Mouse (Mus musculus): ENCODE data around the gene Itgb2l. TPM values are rescaled to one million over a fixed set of nuclear protein-coding genes. Genes with fewer than 3 reads are reported as not detected.
A peak's percentile ranks its signal among the peaks of the same experiment; 100 is the strongest.

Itgb2l gene
- polyA plus RNA-seq (2015; fragmentation: Nextera tagmentation; extraction: Ambion mirVana), result 0.07 and 0.11 TPM in 2 replicates

GRCm38 (mm10) chr16:96443468-96443867 lies at the start of gene Itgb2l:
Itgb2l (minus strand) TSS chr16:96443619.
- Histone ChIP-seq H3K4me2 (ENCODE audit: low read depth, low read length) (no peak within 1 kb of the TSS), H3K36me3 (ENCODE audit: control insufficient read depth, insufficient read depth) (no peaks in the 10 kb centered on the region), H3K27ac (ENCODE audit: low read length) (no peak within 1 kb of the TSS), H3K4me1 (ENCODE audit: control insufficient read depth, insufficient read depth, low read length) (no peaks in the 10 kb centered on the region), H3K9ac (ENCODE audit: low read length) (no peak within 1 kb of the TSS), H3K9me3 (replicated peaks; ENCODE audit: control insufficient read depth, low read length) (no peaks in the 10 kb centered on the region), H3K4me3 (ENCODE audit: low read length) (no peak within 1 kb of the TSS), H3K27me3 (ENCODE audit: control insufficient read depth, insufficient read depth, low read length) (no peaks in the 10 kb centered on the region)
- ATAC-seq (replicated peaks; ENCODE audit: extremely low read depth, insufficient read depth, low FRiP score), result no peak
- WGBS, result 71% methylated on average over 2 of the region's 2 CpGs

DNA sequence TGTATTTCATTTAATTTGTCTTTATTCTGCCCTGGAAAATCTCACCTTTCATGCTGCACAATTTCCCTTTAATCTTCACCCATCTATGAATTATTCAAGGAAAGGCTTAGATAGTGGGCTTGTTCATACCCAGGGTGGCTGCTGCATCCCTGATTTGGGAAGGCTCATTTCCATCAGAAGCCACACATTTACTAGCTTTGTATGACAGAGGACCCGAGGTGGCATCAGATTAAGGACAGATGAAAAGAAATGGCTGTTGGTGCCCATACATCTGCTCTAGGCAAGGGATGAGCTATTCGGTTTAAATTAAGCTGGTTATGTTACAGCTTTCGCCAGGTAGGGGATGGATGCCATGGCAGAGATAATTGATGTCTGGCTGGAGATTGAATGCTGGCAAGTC lies 48.1 kb upstream of the Itgb2l start:
- ATAC-seq (replicated peaks; ENCODE audit: extremely low read depth, insufficient read depth, low FRiP score), result no peak
- 78% methylated on average over 3 of the region's 3 CpGs for WGBS
- H3K36me3 ChIP-seq (ENCODE audit: control insufficient read depth, insufficient read depth), result no peaks in the 10 kb centered on the region
- H3K27ac ChIP-seq (ENCODE audit: low read length), result no peak overlapping the region
- H3K4me1 ChIP-seq (ENCODE audit: control insufficient read depth, insufficient read depth, low read length), result no peaks in the 10 kb centered on the region
- H3K9ac ChIP-seq (ENCODE audit: low read length), result no peak overlapping the region
- H3K27me3 ChIP-seq (ENCODE audit: control insufficient read depth, insufficient read depth, low read length), result no peaks in the 10 kb centered on the region
- H3K4me2 ChIP-seq (ENCODE audit: low read depth, low read length), result no peak overlapping the region
- no peak overlapping the region for H3K4me3 ChIP-seq (ENCODE audit: low read length)
- no peaks in the 10 kb centered on the region for H3K9me3 ChIP-seq (replicated peaks; ENCODE audit: control insufficient read depth, low read length)

- H3K4me1 ChIP-seq (ENCODE audit: control insufficient read depth, insufficient read depth, low read length), result no peaks in the 10 kb centered on the region
These were observed 44.6 kb upstream of the Itgb2l start for GRCm38 (mm10) chr16:96488038-96488437.

DNA sequence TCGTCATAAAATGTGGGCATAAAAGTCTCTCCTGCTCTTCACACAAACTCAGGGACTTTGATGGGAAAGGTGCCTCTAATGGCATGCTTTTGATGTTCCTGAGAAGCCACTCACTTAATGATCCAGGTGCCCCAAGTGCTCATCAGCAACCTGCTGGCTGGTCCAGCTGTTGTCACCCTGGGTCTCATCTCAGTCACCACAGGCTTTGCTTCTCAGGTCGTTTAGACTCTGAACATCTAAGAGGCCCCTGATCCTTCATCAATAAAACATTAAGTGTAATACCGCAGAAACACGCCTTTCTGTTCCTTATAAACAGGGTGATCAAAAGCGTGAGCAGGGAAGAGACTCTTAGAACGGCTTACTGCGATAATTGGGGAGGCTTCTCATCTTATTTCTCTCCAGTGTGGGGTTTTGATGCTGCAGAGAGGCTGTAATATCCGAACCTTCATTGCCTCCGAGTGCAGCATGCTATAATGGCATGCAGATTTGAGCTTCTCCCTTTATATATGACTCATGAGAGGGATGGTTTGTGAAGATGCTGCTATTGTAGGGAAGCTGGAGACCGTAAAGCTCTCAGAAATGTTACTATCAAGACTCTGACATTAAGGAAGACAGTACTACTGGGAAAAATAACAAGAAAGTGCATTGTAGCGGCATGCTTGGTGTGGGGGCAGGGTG lies 43.7 kb upstream of the Itgb2l start:
- Histone ChIP-seq H3K27me3 (ENCODE audit: control insufficient read depth, insufficient read depth, low read length) (no peaks in the 10 kb centered on the region), H3K9ac (ENCODE audit: low read length) (no peak overlapping the region), H3K4me3 (ENCODE audit: low read length) (no peak overlapping the region), H3K9me3 (replicated peaks; ENCODE audit: control insufficient read depth, low read length) (no peaks in the 10 kb centered on the region), H3K4me1 (ENCODE audit: control insufficient read depth, insufficient read depth, low read length) (no peaks in the 10 kb centered on the region), H3K36me3 (ENCODE audit: control insufficient read depth, insufficient read depth) (no peaks in the 10 kb centered on the region), H3K4me2 (ENCODE audit: low read depth, low read length) (no peak overlapping the region), H3K27ac (ENCODE audit: low read length) (no peak overlapping the region)
- ATAC-seq (replicated peaks; ENCODE audit: extremely low read depth, insufficient read depth, low FRiP score), result no peak
- WGBS, result 75% methylated on average over 11 of the region's 11 CpGs

More at GRCm38 (mm10) chr16:96488038-96488437, 44.6 kb upstream of the Itgb2l start:
- Histone ChIP-seq H3K4me2 (ENCODE audit: low read depth, low read length) (no peak overlapping the region), H3K9me3 (replicated peaks; ENCODE audit: control insufficient read depth, low read length) (no peaks in the 10 kb centered on the region), H3K36me3 (ENCODE audit: control insufficient read depth, insufficient read depth) (no peaks in the 10 kb centered on the region), H3K4me3 (ENCODE audit: low read length) (no peak overlapping the region), H3K27me3 (ENCODE audit: control insufficient read depth, insufficient read depth, low read length) (no peaks in the 10 kb centered on the region), H3K27ac (ENCODE audit: low read length) (no peak overlapping the region), H3K9ac (ENCODE audit: low read length) (no peak overlapping the region)
- WGBS, result 80% methylated on average over 5 of the region's 5 CpGs
- no peak for ATAC-seq (replicated peaks; ENCODE audit: extremely low read depth, insufficient read depth, low FRiP score)

DNA sequence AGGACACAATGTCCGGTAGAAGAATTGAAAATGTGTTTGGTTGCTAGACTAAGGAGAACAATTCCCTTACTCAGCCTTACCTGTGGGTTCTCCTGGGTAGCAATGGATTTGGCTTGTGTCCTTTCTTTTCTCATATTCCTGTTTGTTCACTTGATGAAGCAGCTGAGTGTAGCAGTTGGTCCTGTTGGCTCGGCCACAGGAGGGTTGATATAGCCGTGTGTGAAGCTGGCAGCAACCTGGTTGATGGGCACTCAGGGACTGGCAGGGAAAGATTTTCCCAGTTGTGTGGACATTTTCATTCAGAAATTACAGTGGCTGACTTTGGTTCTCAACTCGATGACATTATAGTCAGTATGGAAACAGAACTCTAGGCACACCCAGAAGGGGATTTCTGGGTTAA lies 38.4 kb upstream of the Itgb2l start:
- H3K9ac ChIP-seq (ENCODE audit: low read length), result no peak overlapping the region
- no peak overlapping the region for H3K4me3 ChIP-seq (ENCODE audit: low read length)
- no peaks in the 10 kb centered on the region for H3K9me3 ChIP-seq (replicated peaks; ENCODE audit: control insufficient read depth, low read length)
- H3K27ac ChIP-seq (ENCODE audit: low read length), result no peak overlapping the region
- H3K4me1 ChIP-seq (ENCODE audit: control insufficient read depth, insufficient read depth, low read length), result no peaks in the 10 kb centered on the region
- 85% methylated on average over 4 of the region's 4 CpGs for WGBS
- no peaks in the 10 kb centered on the region for H3K27me3 ChIP-seq (ENCODE audit: control insufficient read depth, insufficient read depth, low read length)
- no peaks in the 10 kb centered on the region for H3K36me3 ChIP-seq (ENCODE audit: control insufficient read depth, insufficient read depth)
- no peak for ATAC-seq (replicated peaks; ENCODE audit: extremely low read depth, insufficient read depth, low FRiP score)
- no peak overlapping the region for H3K4me2 ChIP-seq (ENCODE audit: low read depth, low read length)

GRCm38 (mm10) chr16:96474185-96474584 lies 30.8 kb upstream of the Itgb2l start:
- H3K4me1 ChIP-seq (ENCODE audit: control insufficient read depth, insufficient read depth, low read length), result peaks cover 9% of the 10 kb centered on the region
- H3K4me3 ChIP-seq (ENCODE audit: low read length), result no peak overlapping the region
- no peaks in the 10 kb centered on the region for H3K27me3 ChIP-seq (ENCODE audit: control insufficient read depth, insufficient read depth, low read length)
- no peaks in the 10 kb centered on the region for H3K9me3 ChIP-seq (replicated peaks; ENCODE audit: control insufficient read depth, low read length)
- H3K36me3 ChIP-seq (ENCODE audit: control insufficient read depth, insufficient read depth), result no peaks in the 10 kb centered on the region
- 66% methylated on average over 3 of the region's 3 CpGs for WGBS
- H3K9ac ChIP-seq (ENCODE audit: low read length), result no peak overlapping the region
- H3K4me2 ChIP-seq (ENCODE audit: low read depth, low read length), result no peak overlapping the region
- no peak overlapping the region for H3K27ac ChIP-seq (ENCODE audit: low read length)
- ATAC-seq (replicated peaks; ENCODE audit: extremely low read depth, insufficient read depth, low FRiP score), result no peak

GRCm38 (mm10) chr16:96472816-96473215 lies 29.4 kb upstream of the Itgb2l start:
- Histone ChIP-seq H3K9me3 (replicated peaks; ENCODE audit: control insufficient read depth, low read length) (no peaks in the 10 kb centered on the region), H3K4me3 (ENCODE audit: low read length) (no peak overlapping the region), H3K4me1 (ENCODE audit: control insufficient read depth, insufficient read depth, low read length) (peaks cover 9% of the 10 kb centered on the region), H3K27me3 (ENCODE audit: control insufficient read depth, insufficient read depth, low read length) (no peaks in the 10 kb centered on the region), H3K36me3 (ENCODE audit: control insufficient read depth, insufficient read depth) (no peaks in the 10 kb centered on the region), H3K9ac (ENCODE audit: low read length) (peak overlapping the region; percentile 20; the same call in 1 of the 2 replicates), H3K4me2 (ENCODE audit: low read depth, low read length) (peak overlapping the region; percentile 48), H3K27ac (ENCODE audit: low read length) (no peak overlapping the region)
- WGBS, result 22% methylated on average over 7 of the region's 7 CpGs
- ATAC-seq (replicated peaks; ENCODE audit: extremely low read depth, insufficient read depth, low FRiP score), result no peak

DNA sequence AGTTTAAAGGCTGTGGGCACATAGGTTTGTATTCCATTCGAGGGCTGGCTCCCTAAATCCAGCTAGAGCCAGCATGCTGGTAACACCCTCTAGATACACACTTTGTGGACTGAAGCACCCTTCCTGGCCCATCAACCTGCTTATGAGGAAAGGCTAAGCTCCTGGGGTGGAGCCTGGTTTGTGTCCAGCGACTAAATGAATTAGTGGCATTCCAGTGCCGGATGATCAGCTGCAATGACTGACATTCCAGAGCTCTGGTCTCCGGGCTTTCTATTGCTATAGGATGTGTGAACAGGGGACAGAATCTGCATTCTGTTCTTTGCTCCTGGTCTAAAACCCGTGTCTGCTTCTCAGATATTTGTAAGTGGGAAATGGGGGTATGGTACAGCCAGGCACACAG lies 28.9 kb upstream of the Itgb2l start:
- ATAC-seq (replicated peaks; ENCODE audit: extremely low read depth, insufficient read depth, low FRiP score), result 0 out of 2 replicates have a peak, but pooled peaks have one; percentile 55
- no peak overlapping the region for H3K4me3 ChIP-seq (ENCODE audit: low read length)
- H3K9ac ChIP-seq (ENCODE audit: low read length), result peak overlapping the region; percentile 20; the same call in 1 of the 2 replicates
- peak overlapping the region; percentile 48 for H3K4me2 ChIP-seq (ENCODE audit: low read depth, low read length)
- no peaks in the 10 kb centered on the region for H3K36me3 ChIP-seq (ENCODE audit: control insufficient read depth, insufficient read depth)
- WGBS, result 16% methylated on average over 5 of the region's 5 CpGs
- H3K4me1 ChIP-seq (ENCODE audit: control insufficient read depth, insufficient read depth, low read length), result peaks cover 9% of the 10 kb centered on the region
- H3K9me3 ChIP-seq (replicated peaks; ENCODE audit: control insufficient read depth, low read length), result no peaks in the 10 kb centered on the region
- H3K27me3 ChIP-seq (ENCODE audit: control insufficient read depth, insufficient read depth, low read length), result peaks cover 2% of the 10 kb centered on the region; the same call in 1 of the 2 replicates
- no peak overlapping the region for H3K27ac ChIP-seq (ENCODE audit: low read length)

DNA sequence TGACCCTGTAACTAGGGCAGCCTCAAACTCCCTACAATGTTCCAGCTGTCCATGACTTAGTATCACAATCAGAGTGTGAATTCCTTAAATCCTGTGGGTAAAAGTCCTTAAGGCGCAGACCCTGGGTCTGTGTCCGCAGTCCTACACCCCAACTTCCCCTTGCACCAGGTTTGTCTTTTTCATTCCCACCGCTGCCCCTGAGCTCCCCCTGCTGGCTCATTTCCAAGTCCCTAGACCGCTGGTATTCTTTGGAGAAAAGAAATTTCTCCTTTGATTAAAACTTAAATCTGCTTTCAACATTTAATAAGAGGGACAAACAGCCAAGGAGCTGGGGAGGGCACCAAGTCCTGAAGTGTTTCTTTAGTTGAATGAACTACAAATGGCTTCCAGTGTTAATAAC lies 26.2 kb upstream of the Itgb2l start:
- WGBS, result 51% methylated on average over 4 of the region's 4 CpGs
- Histone ChIP-seq H3K36me3 (ENCODE audit: control insufficient read depth, insufficient read depth) (no peaks in the 10 kb centered on the region), H3K9me3 (replicated peaks; ENCODE audit: control insufficient read depth, low read length) (no peaks in the 10 kb centered on the region), H3K27me3 (ENCODE audit: control insufficient read depth, insufficient read depth, low read length) (peaks cover 2% of the 10 kb centered on the region; the same call in 1 of the 2 replicates), H3K4me3 (ENCODE audit: low read length) (no peak overlapping the region), H3K4me1 (ENCODE audit: control insufficient read depth, insufficient read depth, low read length) (peaks cover 9% of the 10 kb centered on the region), H3K9ac (ENCODE audit: low read length) (no peak overlapping the region), H3K27ac (ENCODE audit: low read length) (no peak overlapping the region), H3K4me2 (ENCODE audit: low read depth, low read length) (no peak overlapping the region)
- ATAC-seq (replicated peaks; ENCODE audit: extremely low read depth, insufficient read depth, low FRiP score), result no peak

Data from heart, embryonic 16.5 days (tissue).